Mouse (Mus musculus): ENCODE data around the gene Atr. TPM values are rescaled to one million over a fixed set of nuclear protein-coding genes. Genes with fewer than 3 reads are reported as not detected.
"Not testable (repeated sequence)": the region's sequence is repeated elsewhere in the genome, so short reads cannot be mapped to it uniquely, and the experiment has no call there.

Atr gene
- polyA plus RNA-seq, 1 experiment from 2014 or later, result 14.0 TPM

DNA sequence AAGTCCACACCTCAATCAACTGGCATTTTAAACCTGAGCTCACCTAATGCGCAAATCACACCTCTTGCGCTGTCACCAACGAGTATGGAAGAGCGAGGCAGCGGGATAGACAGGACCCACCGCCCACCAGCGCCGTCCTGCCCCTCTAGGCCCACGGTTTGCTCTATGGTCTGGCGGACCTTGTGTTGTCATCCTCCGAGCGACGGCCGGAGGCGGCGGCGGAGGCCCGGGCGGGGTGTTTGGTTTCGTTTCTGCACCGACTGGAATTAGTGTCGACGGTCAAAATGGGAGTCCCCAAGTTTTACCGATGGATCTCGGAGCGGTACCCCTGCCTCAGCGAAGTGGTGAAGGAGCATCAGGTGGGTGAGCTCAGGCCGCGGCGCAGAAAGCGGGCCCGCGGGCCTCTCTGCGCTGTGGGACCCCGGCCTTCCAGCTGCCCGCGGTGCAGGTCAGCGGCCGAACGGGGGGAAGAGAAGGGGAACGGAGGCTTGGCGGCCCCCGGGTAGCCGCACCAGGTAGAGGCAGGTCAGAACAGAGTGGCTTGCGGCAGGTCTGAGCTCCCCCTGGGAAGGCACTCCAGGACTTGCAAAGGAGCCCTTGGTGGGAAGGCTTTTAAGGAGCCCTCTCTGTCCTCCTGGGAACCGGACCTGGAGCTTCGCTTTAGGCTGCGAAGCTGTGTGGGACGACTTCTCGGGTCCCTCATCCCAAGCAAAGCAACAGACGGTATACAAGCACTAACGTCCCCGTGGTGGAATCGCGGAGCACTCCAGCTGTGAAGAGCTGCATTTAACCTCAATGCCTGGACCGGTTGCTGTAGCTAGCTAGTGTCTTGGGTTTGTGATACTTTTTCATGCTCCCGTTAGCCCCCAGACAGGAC is 97.4 kb downstream of the Atr start, which contains the start of gene Xrn1:
Xrn1 (plus strand) TSS at position 176 of the 877 bp plus-strand sequence.
- H3K9ac ChIP-seq, result peak within 1 kb of the TSS; percentile 92
- H3K4me2 ChIP-seq, result peak within 1 kb of the TSS; percentile 76
- H3K4me1 ChIP-seq (replicated peaks), result peaks cover 11% of the 10 kb centered on the region
- ATAC-seq (ENCODE audit: low FRiP score), result peak; percentile 99
- peak within 1 kb of the TSS; percentile 100 for H3K4me3 ChIP-seq
- H3K27me3 ChIP-seq, result no peaks in the 10 kb centered on the region
- no peaks in the 10 kb centered on the region for H3K9me3 ChIP-seq
- H3K27ac ChIP-seq, result peak within 1 kb of the TSS; percentile 91
- peaks cover 10% of the 10 kb centered on the region; the same call in 1 of the 2 replicates for H3K36me3 ChIP-seq
- WGBS, result 0% methylated on average over 56 of the region's 57 CpGs

DNA sequence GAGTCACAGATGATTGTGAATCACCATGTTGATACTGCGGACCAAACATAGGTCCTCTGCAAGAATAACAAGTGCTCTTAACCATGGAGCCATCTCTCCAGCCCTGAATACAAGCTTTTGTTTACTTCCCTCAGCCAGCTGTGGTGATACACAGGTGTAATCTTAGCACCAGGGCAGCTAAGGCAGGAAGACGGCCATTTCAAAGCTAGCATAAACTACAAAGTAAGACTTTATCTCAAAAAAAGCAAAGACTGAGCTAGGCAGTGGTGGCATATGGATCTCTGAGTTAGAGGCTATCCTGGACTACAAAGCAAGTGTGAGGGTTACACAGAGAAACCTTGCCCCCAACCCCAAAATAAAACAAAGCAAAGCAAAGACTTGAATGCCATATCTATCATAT is 100.2 kb downstream of the Atr start:
- ATAC-seq (ENCODE audit: low FRiP score), result no peak
- H3K4me3 ChIP-seq, result no peak overlapping the region
- 95% methylated on average over 2 of the region's 2 CpGs for WGBS

DNA sequence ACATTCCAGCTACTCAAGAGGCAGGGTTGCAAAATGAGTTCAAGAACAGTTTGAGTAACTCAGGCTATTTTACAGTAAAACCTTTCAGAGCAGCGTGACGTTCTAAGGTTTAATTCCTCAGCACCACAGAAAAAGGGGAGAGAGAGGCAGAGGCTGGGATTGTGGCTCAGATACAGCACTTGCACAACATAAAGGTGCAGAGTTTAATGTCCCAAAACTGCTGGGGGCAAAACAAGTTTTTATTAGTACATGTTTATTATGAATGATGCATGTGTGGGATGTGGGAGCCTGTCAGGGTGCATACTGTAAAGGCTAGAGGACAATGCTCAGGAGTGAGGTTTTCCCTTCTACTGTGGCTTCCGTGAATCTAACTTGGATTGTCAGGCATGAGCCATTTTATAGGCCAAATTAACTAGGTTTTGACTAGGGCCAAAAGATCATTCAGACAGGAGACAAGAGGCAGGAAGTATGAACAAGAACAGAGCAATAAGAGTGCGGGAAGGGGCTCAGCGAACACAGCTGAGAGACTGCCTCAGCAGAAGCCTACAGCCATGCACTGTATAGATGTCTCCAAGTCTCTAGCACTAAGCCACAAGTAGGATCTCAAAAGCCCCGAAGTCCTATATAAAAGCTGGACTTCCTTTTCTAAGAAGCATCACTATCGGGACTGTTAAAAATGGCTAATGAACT is 100.8 kb downstream of the Atr start:
- no peak for ATAC-seq (ENCODE audit: low FRiP score)
- peaks cover 4% of the 10 kb centered on the region; the same call in 1 of the 2 replicates for H3K36me3 ChIP-seq
- no peak overlapping the region for H3K4me2 ChIP-seq
- no peak overlapping the region for H3K27ac ChIP-seq
- no peak overlapping the region for H3K9ac ChIP-seq
- H3K4me1 ChIP-seq (replicated peaks), result peaks cover 11% of the 10 kb centered on the region
- H3K27me3 ChIP-seq, result no peaks in the 10 kb centered on the region
- no peaks in the 10 kb centered on the region for H3K9me3 ChIP-seq
- WGBS, result 95% methylated on average over 7 of the region's 7 CpGs
- no peak overlapping the region for H3K4me3 ChIP-seq

More for the DNA sequence above, 100.2 kb downstream of the Atr start:
- Histone ChIP-seq H3K36me3 (peaks cover 4% of the 10 kb centered on the region; the same call in 1 of the 2 replicates), H3K27ac (no peak overlapping the region), H3K9ac (no peak overlapping the region), H3K9me3 (no peaks in the 10 kb centered on the region), H3K4me2 (no peak overlapping the region), H3K27me3 (no peaks in the 10 kb centered on the region), H3K4me1 (replicated peaks) (peaks cover 11% of the 10 kb centered on the region)

DNA sequence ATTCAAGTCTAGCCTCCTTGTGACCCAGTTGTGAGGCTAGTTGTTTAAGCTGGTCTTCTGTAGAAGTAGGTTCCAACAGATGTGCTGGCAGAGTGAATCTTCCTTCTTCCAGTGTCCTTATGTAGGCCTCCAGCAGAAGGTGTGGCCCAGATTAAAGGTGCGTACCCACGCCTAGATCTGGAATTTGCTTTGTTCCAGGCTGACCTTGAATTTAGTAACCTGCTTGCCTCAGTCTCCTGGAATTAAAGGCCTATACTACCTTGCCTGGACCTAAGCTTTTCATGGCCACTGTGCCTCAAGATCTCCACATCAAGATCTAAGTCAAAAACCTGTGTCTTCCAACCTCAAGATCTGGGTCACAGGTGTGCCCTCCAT is 101.3 kb downstream of the Atr start:
- 95% methylated on average over 2 of the region's 2 CpGs for WGBS
- H3K27ac ChIP-seq; H3K9ac ChIP-seq; H3K9me3 ChIP-seq; ATAC-seq (ENCODE audit: low FRiP score); H3K4me2 ChIP-seq; H3K4me1 ChIP-seq (replicated peaks); H3K27me3 ChIP-seq; H3K36me3 ChIP-seq; H3K4me3 ChIP-seq: not testable (repeated sequence)

DNA sequence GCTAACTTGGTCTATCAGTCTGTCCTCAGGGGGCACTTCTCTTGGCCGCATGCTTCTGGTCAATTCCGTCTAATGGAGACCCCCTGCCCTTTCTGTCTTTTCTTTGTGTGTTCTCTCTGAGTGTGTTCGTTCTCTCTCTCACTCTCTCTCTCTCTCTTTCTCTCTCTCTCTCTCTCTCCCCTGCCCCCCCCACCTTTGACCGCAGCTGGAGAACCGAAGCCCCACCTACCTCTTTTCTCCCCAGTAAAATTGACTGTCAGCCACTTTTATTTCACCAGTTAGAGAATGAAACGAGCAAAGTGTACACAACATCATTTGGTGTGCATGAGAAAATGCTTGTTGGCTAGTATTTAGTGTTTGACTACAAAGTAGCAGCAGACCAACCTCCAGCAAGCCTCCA is 101.8 kb downstream of the Atr start:
- Histone ChIP-seq H3K27me3 (no peaks in the 10 kb centered on the region), H3K27ac (no peak overlapping the region), H3K36me3 (peaks cover 6% of the 10 kb centered on the region), H3K4me2 (no peak overlapping the region), H3K9ac (no peak overlapping the region), H3K4me3 (no peak overlapping the region), H3K9me3 (no peaks in the 10 kb centered on the region), H3K4me1 (replicated peaks) (peaks cover 8% of the 10 kb centered on the region)
- no peak for ATAC-seq (ENCODE audit: low FRiP score)
- 84% methylated on average over 6 of the region's 6 CpGs for WGBS

DNA sequence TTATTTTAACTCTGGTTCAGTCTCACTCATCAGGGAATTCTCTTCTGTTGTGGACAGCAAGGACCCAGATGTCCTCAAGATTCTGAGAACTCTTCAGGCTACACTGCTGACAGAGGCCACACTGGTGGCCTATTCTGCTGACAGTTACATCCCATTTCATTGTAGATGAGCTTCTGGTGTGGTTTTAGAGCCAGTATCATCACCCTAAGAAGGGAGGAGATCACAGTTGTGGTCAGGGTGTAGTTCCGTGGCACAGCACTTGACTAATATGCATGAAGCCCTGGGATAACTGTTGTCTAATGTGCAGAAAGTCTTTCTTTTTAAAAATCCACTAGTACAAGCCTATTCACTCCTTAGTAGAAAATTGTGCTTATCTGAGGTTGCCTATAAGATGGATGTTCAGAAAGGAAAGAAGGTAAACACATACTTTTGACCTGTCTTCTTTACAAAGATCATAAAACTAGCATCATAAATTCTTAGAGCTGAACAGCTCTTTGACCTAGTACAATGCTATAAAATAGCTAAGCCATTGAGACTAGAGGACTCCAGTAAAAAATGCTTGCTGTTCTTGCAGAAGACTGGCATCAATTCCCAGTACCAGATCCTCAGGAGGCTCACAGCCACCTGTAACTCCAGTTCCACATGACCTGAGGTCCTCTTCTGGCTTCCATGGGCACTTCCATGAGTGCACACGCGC is 102.5 kb downstream of the Atr start:
- H3K27ac ChIP-seq, result no peak overlapping the region
- H3K4me2 ChIP-seq, result no peak overlapping the region
- H3K36me3 ChIP-seq, result peaks cover 12% of the 10 kb centered on the region
- no peaks in the 10 kb centered on the region for H3K27me3 ChIP-seq
- H3K4me3 ChIP-seq, result no peak overlapping the region
- H3K9me3 ChIP-seq, result no peaks in the 10 kb centered on the region
- ATAC-seq (ENCODE audit: low FRiP score), result no peak
- 93% methylated on average over 3 of the region's 3 CpGs for WGBS
- no peak overlapping the region for H3K9ac ChIP-seq
- H3K4me1 ChIP-seq (replicated peaks), result peaks cover 8% of the 10 kb centered on the region

DNA sequence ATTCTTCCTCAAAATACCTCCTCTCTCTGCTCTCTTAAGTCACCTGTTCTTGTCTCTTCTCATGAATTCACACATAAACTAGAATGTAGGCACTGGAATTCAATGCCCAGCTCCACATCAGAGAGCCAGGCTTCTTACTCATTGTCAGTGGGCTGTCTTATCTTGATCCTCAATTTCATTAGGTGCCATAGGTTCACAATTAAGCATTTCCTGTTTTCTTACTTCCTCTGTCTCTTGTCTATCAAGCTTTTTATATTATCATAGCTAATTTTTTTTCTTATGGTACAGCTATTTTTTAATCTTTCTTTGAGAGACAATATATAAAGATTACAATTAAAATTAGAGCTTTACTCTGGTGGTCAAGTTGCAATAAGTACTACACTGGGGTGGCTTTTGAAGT is 103.7 kb downstream of the Atr start:
- no peak overlapping the region for H3K9ac ChIP-seq
- ATAC-seq (ENCODE audit: low FRiP score), result no peak
- H3K9me3 ChIP-seq, result no peaks in the 10 kb centered on the region
- no peaks in the 10 kb centered on the region for H3K27me3 ChIP-seq
- no peak overlapping the region for H3K27ac ChIP-seq
- H3K36me3 ChIP-seq, result peaks cover 17% of the 10 kb centered on the region
- H3K4me3 ChIP-seq, result no peak overlapping the region
- peaks cover 8% of the 10 kb centered on the region for H3K4me1 ChIP-seq (replicated peaks)
- no peak overlapping the region for H3K4me2 ChIP-seq

DNA sequence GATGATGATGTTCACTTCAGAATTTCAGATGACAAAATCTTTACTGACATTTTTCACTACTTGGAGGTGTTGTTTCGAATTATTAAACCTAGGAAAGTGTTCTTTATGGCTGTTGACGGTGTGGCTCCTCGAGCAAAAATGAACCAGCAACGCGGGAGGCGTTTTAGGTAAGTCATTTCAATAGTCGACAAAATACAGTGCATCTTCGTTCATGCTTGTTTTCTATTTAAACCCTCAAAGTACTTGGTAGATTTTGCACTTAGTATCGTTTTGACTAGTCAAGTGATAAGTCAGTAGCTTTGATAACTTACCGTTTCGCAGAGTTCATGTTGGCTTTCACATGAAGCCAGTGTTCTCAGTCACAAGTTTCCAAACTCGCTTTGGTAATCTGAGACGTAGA is 106.6 kb downstream of the Atr start:
- H3K4me2 ChIP-seq, result no peak overlapping the region
- no peak for ATAC-seq (ENCODE audit: low FRiP score)
- H3K9me3 ChIP-seq, result no peaks in the 10 kb centered on the region
- H3K36me3 ChIP-seq, result peaks cover 31% of the 10 kb centered on the region
- no peaks in the 10 kb centered on the region for H3K27me3 ChIP-seq
- H3K9ac ChIP-seq, result no peak overlapping the region
- 96% methylated on average over 13 of the region's 13 CpGs for WGBS
- H3K27ac ChIP-seq, result no peak overlapping the region
- H3K4me3 ChIP-seq, result no peak overlapping the region
- H3K4me1 ChIP-seq (replicated peaks), result no peaks in the 10 kb centered on the region

DNA sequence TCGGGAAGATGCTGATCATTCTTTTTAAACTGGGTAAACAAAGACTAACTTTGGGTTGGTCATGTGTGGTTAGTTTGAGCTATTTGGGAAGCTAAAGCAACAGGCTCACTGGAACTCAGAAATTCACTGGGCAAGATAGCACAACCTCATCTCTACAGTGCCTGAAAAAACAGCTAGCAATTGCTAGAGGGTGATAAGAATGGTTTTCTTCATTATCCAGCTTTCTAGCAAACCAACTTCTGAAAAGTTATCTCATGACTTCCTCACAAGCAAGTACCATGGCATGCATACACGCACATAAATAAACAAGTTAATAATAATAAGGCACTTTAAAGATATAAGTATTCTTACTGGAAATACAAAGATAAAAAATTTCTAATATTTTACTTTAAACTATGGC is 120.9 kb downstream of the Atr start:
- Histone ChIP-seq H3K4me1 (replicated peaks) (no peaks in the 10 kb centered on the region), H3K36me3 (peaks cover 63% of the 10 kb centered on the region), H3K9me3 (no peaks in the 10 kb centered on the region), H3K27me3 (no peaks in the 10 kb centered on the region), H3K4me3 (no peak overlapping the region), H3K9ac (no peak overlapping the region), H3K27ac (no peak overlapping the region), H3K4me2 (no peak overlapping the region)
- ATAC-seq (ENCODE audit: low FRiP score), result no peak
- WGBS, result 91% methylated on average over 2 of the region's 2 CpGs

DNA sequence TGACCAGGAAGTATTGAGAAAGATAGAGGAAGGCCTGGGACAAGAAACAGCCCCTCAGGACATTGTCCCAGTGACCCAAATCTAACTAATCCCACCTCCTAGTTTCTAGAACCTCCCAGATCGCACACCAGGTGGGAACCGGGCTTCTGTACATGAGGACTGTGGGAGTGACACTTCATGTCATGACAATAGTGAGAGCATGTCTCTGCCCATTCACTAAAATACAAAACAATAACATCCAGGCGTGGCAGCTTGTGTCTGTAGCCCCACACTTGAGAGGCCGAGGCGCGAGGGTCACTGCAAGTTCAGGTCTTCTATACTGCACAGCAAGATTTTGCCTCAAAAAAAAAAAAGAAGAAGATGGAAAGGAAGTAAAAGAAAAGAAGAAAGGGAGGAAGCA is 122.5 kb downstream of the Atr start:
- WGBS, result 74% methylated on average over 6 of the region's 6 CpGs
- H3K27ac ChIP-seq, result no peak overlapping the region
- H3K9ac ChIP-seq, result no peak overlapping the region
- H3K9me3 ChIP-seq, result no peaks in the 10 kb centered on the region
- peaks cover 70% of the 10 kb centered on the region for H3K36me3 ChIP-seq
- no peak overlapping the region for H3K4me3 ChIP-seq
- no peak for ATAC-seq (ENCODE audit: low FRiP score)
- no peaks in the 10 kb centered on the region for H3K4me1 ChIP-seq (replicated peaks)
- no peak overlapping the region for H3K4me2 ChIP-seq
- no peaks in the 10 kb centered on the region for H3K27me3 ChIP-seq

DNA sequence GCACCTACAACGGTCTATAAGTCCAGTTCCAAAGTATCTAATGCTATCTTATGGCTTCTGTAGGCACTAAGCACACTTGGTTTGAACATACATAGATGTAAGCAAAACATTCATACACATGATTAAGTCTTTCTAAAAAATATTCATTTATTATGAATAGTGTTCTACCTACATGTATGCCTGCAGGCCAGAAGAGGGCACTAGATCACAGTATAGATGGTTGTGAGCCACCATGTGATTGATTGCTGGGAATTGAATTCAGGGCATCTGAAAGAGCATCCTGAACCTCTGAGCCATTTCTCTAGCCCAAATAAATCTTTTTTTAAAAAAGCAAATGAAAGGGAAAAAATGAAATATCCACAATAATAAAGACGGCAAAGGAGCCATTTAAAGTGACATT is 134.9 kb downstream of the Atr start:
- H3K9ac ChIP-seq, result no peak overlapping the region
- H3K27ac ChIP-seq, result no peak overlapping the region
- no peak overlapping the region for H3K4me2 ChIP-seq
- over 99% methylated on average over 2 of the region's 2 CpGs for WGBS
- H3K4me3 ChIP-seq, result no peak overlapping the region
- no peaks in the 10 kb centered on the region for H3K9me3 ChIP-seq
- peaks cover 57% of the 10 kb centered on the region for H3K36me3 ChIP-seq
- no peaks in the 10 kb centered on the region for H3K27me3 ChIP-seq
- no peak for ATAC-seq (ENCODE audit: low FRiP score)
- H3K4me1 ChIP-seq (replicated peaks), result no peaks in the 10 kb centered on the region
